Mouse (Mus musculus) Muller cell, postnatal 12 days (primary cell): ENCODE data around the gene Aff3.

ENCODE experiments used
- DNase-seq: peaks from one replicate; pipeline ENCODE4 v3.0.0-alpha.2; 2015; ENCODE audit errors: inconsistent ontology term

Aff3 gene

GRCm38 (mm10) chr1:38496886-38497528 lies 167.7 kb downstream of the Aff3 start:
- peak; percentile 34 for DNase-seq

GRCm38 (mm10) chr1:38495284-38495683 lies 169.5 kb downstream of the Aff3 start:
- no peak for DNase-seq

GRCm38 (mm10) chr1:38489733-38490132 lies 175.0 kb downstream of the Aff3 start:
- no peak for DNase-seq

GRCm38 (mm10) chr1:38488667-38489210 lies 176.0 kb downstream of the Aff3 start:
- DNase-seq = no peak

GRCm38 (mm10) chr1:38487884-38488283 lies 176.9 kb downstream of the Aff3 start:
- DNase-seq = no peak

GRCm38 (mm10) chr1:38483191-38483590 lies 181.6 kb downstream of the Aff3 start:
- DNase-seq = no peak

- DNase-seq = no peak
Measured at GRCm38 (mm10) chr1:38478246-38478743, 186.5 kb downstream of the Aff3 start.

- DNase-seq = no peak
Measured at GRCm38 (mm10) chr1:38470817-38471216, 193.9 kb downstream of the Aff3 start.

- peak; percentile 18 for DNase-seq
Measured at GRCm38 (mm10) chr1:38470166-38470565, 194.6 kb downstream of the Aff3 start.

- no peak for DNase-seq
Measured at GRCm38 (mm10) chr1:38467305-38468083, 197.3 kb downstream of the Aff3 start.

- no peak for DNase-seq
Measured at GRCm38 (mm10) chr1:38456719-38457269, 208.0 kb downstream of the Aff3 start.

GRCm38 (mm10) chr1:38454921-38455320 lies 209.8 kb downstream of the Aff3 start:
- DNase-seq = no peak

- DNase-seq = no peak
Measured at GRCm38 (mm10) chr1:38451367-38451766, 213.4 kb downstream of the Aff3 start.

- peak; percentile 88 for DNase-seq
Measured at GRCm38 (mm10) chr1:38450677-38451076, 214.1 kb downstream of the Aff3 start.

- DNase-seq = no peak
Measured at GRCm38 (mm10) chr1:38449816-38450478, 214.8 kb downstream of the Aff3 start.

GRCm38 (mm10) chr1:38448854-38449253 lies 215.9 kb downstream of the Aff3 start:
- DNase-seq = no peak

- DNase-seq = no peak
Measured at GRCm38 (mm10) chr1:38447581-38447980, 217.2 kb downstream of the Aff3 start.

- DNase-seq = no peak
Measured at GRCm38 (mm10) chr1:38446152-38446820, 218.5 kb downstream of the Aff3 start.

- no peak for DNase-seq
Measured at GRCm38 (mm10) chr1:38442887-38443286, 221.9 kb downstream of the Aff3 start.

- no peak for DNase-seq
Measured at GRCm38 (mm10) chr1:38442479-38442878, 222.3 kb downstream of the Aff3 start.

- DNase-seq = peak; percentile 89
Measured at GRCm38 (mm10) chr1:38441800-38442199, 223.0 kb downstream of the Aff3 start.
